Mouse (Mus musculus) CH12.LX (cell line): ENCODE data around the gene Ep400. TPM values are rescaled to one million over a fixed set of nuclear protein-coding genes. Genes with fewer than 3 reads are reported as not detected.
"Not testable (repeated sequence)": the region's sequence is repeated elsewhere in the genome, so short reads cannot be mapped to it uniquely, and the experiment has no call there.

Experiments used
- DNase-seq: peaks from one replicate; pipeline ENCODE4 v3.0.0-alpha.2; 2013; ENCODE audit errors: extremely low read depth
- H3K27ac ChIP-seq: 2 replicates; pipeline ENCODE4 v1.5.1; 2012; ENCODE audit warnings: low read depth, mild to moderate bottlenecking, control low read depth, moderate library complexity; ENCODE audit not compliant: insufficient read depth
- H3K27me3 ChIP-seq: replicated peaks from 2 replicates; pipeline ENCODE3; 2012; ENCODE audit warnings: inconsistent platforms
- H3K36me3 ChIP-seq, 2 experiments: replicated peaks in 1 of 2; 2 replicates each; pipeline versions ENCODE3 to v1.6.1; 2012; ENCODE audit warnings: inconsistent platforms in 1 of 2, low read length in 1 of 2, mild to moderate bottlenecking in 1 of 2, mixed read lengths in 1 of 2, moderate library complexity in 1 of 2; ENCODE audit not compliant: control insufficient read depth in 1 of 2, insufficient read depth in 1 of 2
- H3K4me1 ChIP-seq, 2 experiments: 2 replicates each; pipeline ENCODE4 v1.6.1; 2012; ENCODE audit warnings: inconsistent platforms in 1 of 2, moderate library complexity in 1 of 2; ENCODE audit not compliant: insufficient read depth in 2 of 2, control insufficient read depth in 1 of 2
- H3K4me2 ChIP-seq: 2 replicates; pipeline ENCODE4 v1.6.1; 2012; ENCODE audit warnings: low read depth, mild to moderate bottlenecking, control low read depth; ENCODE audit not compliant: poor library complexity, insufficient read depth, severe bottlenecking
- H3K4me3 ChIP-seq, 3 experiments: fragments of 150-350 bp in 1 of 3; sonication (generic) in 1 of 3; replicated peaks in 1 of 3; 2 replicates each; pipeline versions ENCODE3 to v1.5.1; 2011 to 2012; ENCODE audit warnings: low read depth in 2 of 3, low read length in 2 of 3, mild to moderate bottlenecking in 2 of 3, moderate library complexity in 2 of 3, control low read depth in 1 of 3, improper control_type of control experiment in 1 of 3, inconsistent platforms in 1 of 3, mixed read lengths in 1 of 3; ENCODE audit not compliant: poor library complexity in 1 of 3
- H3K79me2 ChIP-seq: replicated peaks from 2 replicates; pipeline ENCODE4 v1.6.1; 2012; ENCODE audit warnings: mild to moderate bottlenecking, moderate library complexity; ENCODE audit not compliant: control insufficient read depth, poor library complexity, insufficient read depth, severe bottlenecking; ENCODE audit errors: extremely low read depth
- H3K9ac ChIP-seq: 2 replicates; pipeline ENCODE4 v1.6.1; 2012; ENCODE audit warnings: low read depth, mild to moderate bottlenecking, control low read depth, moderate library complexity; ENCODE audit not compliant: insufficient read depth
- H3K9me3 ChIP-seq: replicated peaks from 2 replicates; pipeline ENCODE3; 2012; ENCODE audit warnings: low read length, inconsistent platforms, mixed read lengths
- BHLHE40 ChIP-seq: IDR thresholded peaks from 2 replicates; pipeline ENCODE4 v1.6.1; 2011; ENCODE audit warnings: mild to moderate bottlenecking, low read depth, low read length, improper control_type of control experiment
- E2F4 ChIP-seq: IDR thresholded peaks from 2 replicates; pipeline ENCODE4 v1.6.1; 2011; ENCODE audit warnings: low read depth, low read length, improper control_type of control experiment; ENCODE audit not compliant: insufficient replicate concordance
- ELF1 ChIP-seq: IDR thresholded peaks from 2 replicates; pipeline ENCODE4 v1.6.1; 2014; ENCODE audit warnings: low read depth, mild to moderate bottlenecking, inconsistent platforms, low read length, improper control_type of control experiment
- HCFC1 ChIP-seq: IDR thresholded peaks from 2 replicates; pipeline ENCODE4 v1.6.1; 2012; ENCODE audit warnings: low read depth, mild to moderate bottlenecking, inconsistent platforms, low read length, improper control_type of control experiment
- JUN ChIP-seq: IDR thresholded peaks from 2 replicates; pipeline ENCODE4 v1.6.1; 2011; ENCODE audit warnings: low read depth, mild to moderate bottlenecking, low read length, improper control_type of control experiment, moderate library complexity; ENCODE audit not compliant: insufficient read depth
- KAT2A ChIP-seq: IDR thresholded peaks from 2 replicates; pipeline ENCODE4 v1.6.1; 2012; ENCODE audit warnings: low read length, improper control_type of control experiment, inconsistent platforms; ENCODE audit not compliant: insufficient replicate concordance
- NELFE ChIP-seq: IDR thresholded peaks from 2 replicates; pipeline ENCODE4 v1.6.1; 2011; ENCODE audit warnings: low read depth, low read length, improper control_type of control experiment
- PAX5 ChIP-seq: IDR thresholded peaks from 2 replicates; pipeline ENCODE4 v1.6.1; 2012; ENCODE audit warnings: low read length, inconsistent platforms, mixed read lengths
- POLR2AphosphoS2 ChIP-seq: IDR thresholded peaks from 2 replicates; pipeline ENCODE4 v1.6.1; 2011; ENCODE audit warnings: low read depth, low read length, improper control_type of control experiment
- RAD21 ChIP-seq: IDR thresholded peaks from 2 replicates; pipeline ENCODE4 v1.6.1; 2011; ENCODE audit warnings: low read depth, mild to moderate bottlenecking, low read length, improper control_type of control experiment, moderate library complexity
- TCF12 ChIP-seq: IDR thresholded peaks from 2 replicates; pipeline ENCODE4 v1.6.1; 2014; ENCODE audit warnings: low read depth, mild to moderate bottlenecking, inconsistent platforms, low read length, improper control_type of control experiment
- ZNF384 ChIP-seq: IDR thresholded peaks from 2 replicates; pipeline ENCODE4 v1.6.1; 2012; ENCODE audit warnings: low read depth, low read length, improper control_type of control experiment, inconsistent platforms
- dilution Hi-C: fragments of 300-500 bp; cut with MboI; formaldehyde crosslinking; loops from 2 replicates; pipeline ENCODE4 v1.14.3; 2020; ENCODE audit warnings: low sequenced_read_pairs; ENCODE audit not compliant: extremely low pct_unique_long_range_greater_than_20kb, extremely low pct_ligation_motif_present
- in situ Hi-C: fragments of 300-500 bp; cut with MboI; formaldehyde crosslinking; loops from 3 replicates; pipeline ENCODE4 v1.14.3; 2019; ENCODE audit warnings: low sequenced_read_pairs, low pct_ligation_motif_present, low pct_unique_long_range_greater_than_20kb, mixed read lengths
- polyA plus RNA-seq: library from polyadenylated mRNA; unstranded; fragments of >175 nt; gene quantifications from 2 replicates; pipeline ENCODE4 v1.2.1, GENCODE M21; 2012; ENCODE audit warnings: low read depth; ENCODE audit not compliant: insufficient read length
- total RNA-seq, 2 experiments: library from RNA; depleted of rRNA; stranded (reverse); fragments of 300-350 nt in 1 of 2; fragments of >200 nt in 1 of 2; gene quantifications; 2 replicates each; pipeline ENCODE4 v1.2.3; 2012 to 2014

The Ep400 gene
- total and polyA plus RNA-seq, 3 experiments = 12.1 to 55.8 (median 28.6) TPM

- Histone ChIP-seq H3K27me3 (no peaks in the 10 kb centered on the region), H3K36me3 (peaks cover 49 to 69% of the 10 kb centered on the region in 2 experiments), H3K27ac (no peak overlapping the region), H3K4me2 (no peak overlapping the region), H3K79me2 (peaks cover 57% of the 10 kb centered on the region), H3K9me3 (no peaks in the 10 kb centered on the region), H3K9ac (no peak overlapping the region), H3K4me1 (peaks cover 5 to 44% of the 10 kb centered on the region in 2 experiments; a peak in 3 of 4 replicates), H3K4me3 (no peak overlapping the region)
- DNase-seq = no peak
- dilution Hi-C loops = no loop called here
- no peak for TF ChIP-seq E2F4
- in situ Hi-C loops = no loop called here
Observed at GRCm38 (mm10) chr5:110776141-110776540, 5.6 kb upstream of the Ep400 start.

GRCm38 (mm10) chr5:110774511-110774910 lies 4.0 kb upstream of the Ep400 start:
- dilution Hi-C loops = no loop called here
- no peaks in the 10 kb centered on the region for H3K9me3 ChIP-seq
- no peak for TF ChIP-seq PAX5
- TF ChIP-seq HCFC1 = no peak
- TF ChIP-seq BHLHE40 = no peak
- no peak for TF ChIP-seq KAT2A
- TF ChIP-seq ZNF384 = no peak
- TF ChIP-seq ELF1 = no peak
- TF ChIP-seq NELFE = no peak
- TF ChIP-seq POLR2AphosphoS2 = no peak
- no peak for TF ChIP-seq TCF12
- no peak for TF ChIP-seq RAD21
- no peak for TF ChIP-seq JUN
- TF ChIP-seq, all 38 proteins: peak for 0
- Histone ChIP-seq H3K27ac (no peak overlapping the region), H3K4me2 (no peak overlapping the region), H3K9ac (no peak overlapping the region), H3K27me3 (no peaks in the 10 kb centered on the region), H3K79me2 (peaks cover 53% of the 10 kb centered on the region), H3K4me1 (peaks cover 5 to 41% of the 10 kb centered on the region in 2 experiments; a peak in 3 of 4 replicates), H3K36me3 (peaks cover 49 to 69% of the 10 kb centered on the region in 2 experiments), H3K4me3 (no peak overlapping the region)
- in situ Hi-C loops = no loop called here
- DNase-seq = no peak

GRCm38 (mm10) chr5:110772945-110773344 lies 2.4 kb upstream of the Ep400 start:
- H3K27ac ChIP-seq, H3K4me3 ChIP-seq, H3K27me3 ChIP-seq, DNase-seq, H3K9me3 ChIP-seq, H3K4me2 ChIP-seq, H3K9ac ChIP-seq, dilution Hi-C loops, in situ Hi-C loops: not testable (repeated sequence)
- Histone ChIP-seq H3K36me3 (peaks cover 44 to 64% of the 10 kb centered on the region in 2 experiments), H3K79me2 (peaks cover 53% of the 10 kb centered on the region), H3K4me1 (peaks cover 6 to 42% of the 10 kb centered on the region in 2 experiments)
